8 mouse cellular contexts compared by ENCODE assay signal in genomic region chr7:127716992-127717391, GRCm38 (mm10). TPM values are rescaled to one million over a fixed set of nuclear protein-coding genes. Genes with fewer than 3 reads are reported as not detected.
A peak's percentile ranks its signal among the peaks of the same experiment; 100 is the strongest.
DNase-seq lines count a peak whose midpoint lies in the region; ATAC-seq lines count a peak whose summit lies in the region.

No protein-coding gene starts in this region.

- 0 out of 2 replicates have a peak, but pooled peaks have one; percentile 61 for ATAC-seq in hindbrain, embryonic 14.5 days (ENCODE audit: low FRiP score)

- DNase-seq in ZHBTc4 (ENCODE audit: low read depth, low spot score) = peak; percentile 74
- DNase-seq in cerebellum, postnatal 4 days (ENCODE audit: low spot score in 2 of 2) = peak; percentile 47 to 69
- peak; percentile 27 to 45 for DNase-seq in gastrocnemius, adult 8-10 months (ENCODE audit: low spot score in 2 of 2)
- peak; percentile 58 for DNase-seq in hindbrain, embryonic 14.5 days (ENCODE audit: low spot score)
- peak; percentile 52 to 57 for DNase-seq in layer of hippocampus, postnatal 36 days
- peak; percentile 59 for DNase-seq in lung, postnatal 25 days (ENCODE audit: low spot score)
- peak; percentile 64 for DNase-seq in ovary, postnatal 14 days (ENCODE audit: low spot score)
- DNase-seq in thymus, postnatal 10 days (ENCODE audit: low spot score in 2 of 2) = peak; percentile 15 to 66

- 0 out of 2 replicates have a peak, but pooled peaks cover 3% of the 10 kb centered on the region for H3K27me3 ChIP-seq in hindbrain, embryonic 14.5 days (ENCODE audit: control insufficient read depth, insufficient read depth, low read length)

- peak overlapping the region; percentile 54 for H3K9ac ChIP-seq in hindbrain, embryonic 14.5 days

- H3K36me3 ChIP-seq in hindbrain, embryonic 14.5 days (replicated peaks; ENCODE audit: control insufficient read depth, insufficient read depth) = no peaks in the 10 kb centered on the region

- H3K4me1 ChIP-seq in hindbrain, embryonic 14.5 days (replicated peaks; ENCODE audit: control insufficient read depth, insufficient read depth, low read length) = peaks cover 13% of the 10 kb centered on the region

- peak overlapping the region; percentile 68 for H3K4me2 ChIP-seq in hindbrain, embryonic 14.5 days (replicated peaks)

- WGBS in hindbrain, embryonic 14.5 days = 1% methylated on average over 41 of the region's 41 CpGs

- H3K4me3 ChIP-seq in hindbrain, embryonic 14.5 days (replicated peaks; ENCODE audit: low read length) = peak overlapping the region; percentile 31

- no peaks in the 10 kb centered on the region for H3K9me3 ChIP-seq in hindbrain, embryonic 14.5 days (ENCODE audit: control insufficient read depth, low read length)

- H3K27ac ChIP-seq in hindbrain, embryonic 14.5 days = no peak overlapping the region

RNA-seq across cellular contexts. Expression of gene Ctf1, which starts 4.5 kb away (rescaled TPM):
- 10 to 100 TPM; 15.2 to 20.3 (median 17.1) TPM for total RNA-seq in gastrocnemius, adult 8-10 months (2022)
- 3.1 and 4.2 TPM in 2 replicates for polyA plus RNA-seq in hindbrain, embryonic 14.5 days (2014; fragmentation: Nextera tagmentation; extraction: Ambion mirVana)
- total RNA-seq in layer of hippocampus, postnatal 36 days (2021) = 1 to 10 TPM; 2.1 to 2.4 TPM

RNA-seq across cellular contexts. Expression of gene Bcl7c, which starts 8.3 kb away (rescaled TPM):
- total RNA-seq in gastrocnemius, adult 8-10 months (2022) = 10 to 100 TPM; 33.5 to 36.0 (median 34.1) TPM
- polyA plus RNA-seq in hindbrain, embryonic 14.5 days (2014; fragmentation: Nextera tagmentation; extraction: Ambion mirVana) = 50.2 and 57.4 TPM in 2 replicates
- 10 to 100 TPM; 23.1 to 25.8 TPM for total RNA-seq in layer of hippocampus, postnatal 36 days (2021)

RNA-seq across cellular contexts. Expression of gene Ctf2, which starts 15.0 kb away (rescaled TPM):
- not detected for total RNA-seq in gastrocnemius, adult 8-10 months (2022)
- 0.25 TPM in 1 of 2 replicates, not detected in the other for polyA plus RNA-seq in hindbrain, embryonic 14.5 days (2014; fragmentation: Nextera tagmentation; extraction: Ambion mirVana)
- total RNA-seq in layer of hippocampus, postnatal 36 days (2021) = not detected

RNA-seq across cellular contexts. Expression of gene Fbxl19, which starts 27.4 kb away (rescaled TPM):
- 1 to 10 TPM in 2 of 4 experiments, under 1 TPM in 2; 0.92 to 1.6 (median 1.1) TPM for total RNA-seq in gastrocnemius, adult 8-10 months (2022)
- 5.6 and 6.9 TPM in 2 replicates for polyA plus RNA-seq in hindbrain, embryonic 14.5 days (2014; fragmentation: Nextera tagmentation; extraction: Ambion mirVana)
- 10 to 100 TPM; 63.5 to 65.2 TPM for total RNA-seq in layer of hippocampus, postnatal 36 days (2021)

RNA-seq across cellular contexts. Expression of gene Orai3, which starts 52.6 kb away (rescaled TPM):
- total RNA-seq in gastrocnemius, adult 8-10 months (2022) = 10 to 100 TPM; 12.2 to 13.6 (median 12.9) TPM
- polyA plus RNA-seq in hindbrain, embryonic 14.5 days (2014; fragmentation: Nextera tagmentation; extraction: Ambion mirVana) = 4.8 and 7.3 TPM in 2 replicates
- total RNA-seq in layer of hippocampus, postnatal 36 days (2021) = 10 to 100 TPM; 31.1 to 32.6 TPM

Comparison
In these comparisons a context has a peak if more than half of its experiments do, and no peak if none do; other contexts are left out.
1. RNA of gene Ctf1, which starts 4.5 kb away (total RNA-seq): 15.2 to 20.3 TPM in gastrocnemius, adult 8-10 months; 2.1 to 2.4 TPM in layer of hippocampus, postnatal 36 days; every median in the first group is over 4 times any median in the second.
2. Peak in every context shown above with its lines, with median percentiles within 50 percentile points of each other: DNase-seq.